21 mouse cellular contexts compared by ENCODE assay signal in the genomic region with DNA sequence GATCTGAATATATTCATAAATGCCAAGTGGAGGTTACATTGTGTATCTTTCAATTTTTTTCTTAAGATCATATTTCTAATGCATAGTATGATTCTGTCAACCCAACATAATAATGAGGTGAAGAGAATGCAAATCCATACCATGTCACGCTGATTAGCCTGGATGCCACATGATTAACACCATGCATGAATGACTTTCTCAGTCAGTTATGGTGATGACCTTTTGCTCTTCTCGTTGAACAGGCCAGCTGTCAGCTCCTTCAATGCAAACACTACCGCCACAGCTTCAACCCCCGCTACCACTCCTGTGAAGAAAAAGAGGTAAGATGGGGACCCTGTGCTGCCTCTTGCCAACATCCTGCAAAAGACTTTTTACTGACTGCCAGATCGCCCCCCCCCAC. TPM values are rescaled to one million over a fixed set of nuclear protein-coding genes. Genes with fewer than 3 reads are reported as not detected.
DNase-seq lines count a peak whose midpoint lies in the region; ATAC-seq lines count a peak whose summit lies in the region.
"Had no signal": no experiment of that assay in that cellular context is flagged by ENCODE, and none has a peak within 500 bp of the region (broad histone marks: within the 10 kb centered on the region; RNA-seq: fewer than 3 reads in every experiment).

No protein-coding gene starts in this region.

- H3K36me3 ChIP-seq in forebrain, embryonic 12.5 days (replicated peaks) = no peaks in the 10 kb centered on the region
- H3K36me3 ChIP-seq in forebrain, embryonic 13.5 days (ENCODE audit: poor library complexity, severe bottlenecking) = no peaks in the 10 kb centered on the region
- no peaks in the 10 kb centered on the region for H3K36me3 ChIP-seq in midbrain, embryonic 10.5 days
- no peaks in the 10 kb centered on the region for H3K36me3 ChIP-seq in midbrain, embryonic 14.5 days (ENCODE audit: control insufficient read depth, insufficient read depth, low read length)
- H3K36me3 ChIP-seq: embryonic facial prominence, embryonic 10.5 days; hindbrain, embryonic 15.5 days had no signal

- H3K4me1 ChIP-seq in forebrain, embryonic 12.5 days = peaks cover 6% of the 10 kb centered on the region
- H3K4me1 ChIP-seq in forebrain, embryonic 13.5 days = peaks cover 9% of the 10 kb centered on the region
- peaks cover 14% of the 10 kb centered on the region for H3K4me1 ChIP-seq in midbrain, embryonic 10.5 days
- H3K4me1 ChIP-seq in midbrain, embryonic 14.5 days (ENCODE audit: control insufficient read depth, insufficient read depth, low read length) = no peaks in the 10 kb centered on the region
- H3K4me1 ChIP-seq: embryonic facial prominence, embryonic 10.5 days had no signal

- no peak overlapping the region for H3K4me3 ChIP-seq in forebrain, embryonic 12.5 days (replicated peaks)
- no peak overlapping the region for H3K4me3 ChIP-seq in forebrain, embryonic 13.5 days
- no peak overlapping the region for H3K4me3 ChIP-seq in midbrain, embryonic 10.5 days
- H3K4me3 ChIP-seq in midbrain, embryonic 14.5 days (replicated peaks; ENCODE audit: low read depth, low read length) = no peak overlapping the region
- H3K4me3 ChIP-seq: embryonic facial prominence, embryonic 10.5 days; hindbrain, embryonic 15.5 days had no signal

- H3K9me3 ChIP-seq in forebrain, embryonic 12.5 days = no peaks in the 10 kb centered on the region
- H3K9me3 ChIP-seq in forebrain, embryonic 13.5 days (replicated peaks) = no peaks in the 10 kb centered on the region
- H3K9me3 ChIP-seq in midbrain, embryonic 10.5 days (replicated peaks) = no peaks in the 10 kb centered on the region
- H3K9me3 ChIP-seq in midbrain, embryonic 14.5 days (ENCODE audit: control insufficient read depth, low read length) = no peaks in the 10 kb centered on the region
- H3K9me3 ChIP-seq: embryonic facial prominence, embryonic 10.5 days; hindbrain, embryonic 15.5 days had no signal

- H3K4me2 ChIP-seq in forebrain, embryonic 12.5 days = no peak overlapping the region
- H3K4me2 ChIP-seq in forebrain, embryonic 13.5 days = no peak overlapping the region
- H3K4me2 ChIP-seq in midbrain, embryonic 14.5 days (ENCODE audit: low read length) = no peak overlapping the region
- H3K4me2 ChIP-seq: hindbrain, embryonic 15.5 days had no signal

- DNase-seq in midbrain, embryonic 10.5 days (ENCODE audit: low spot score) = no peak
- DNase-seq in midbrain, embryonic 14.5 days = no peak
- peak; percentile 44 for DNase-seq in embryo, embryonic 10.5 days (ENCODE audit: low spot score)
- peak; percentile 19 for DNase-seq in mesoderm, embryonic 11.5 days (ENCODE audit: low read depth, low spot score)
- DNase-seq: adrenal gland, postnatal 14 days; cerebellum, adult 18-20 months; cerebellum, postnatal 10 days; forebrain, postnatal 0 days; gastrocnemius, postnatal 25 days; heart, postnatal 10 days; heart, postnatal 4 days had no signal

- H3K9ac ChIP-seq in forebrain, embryonic 12.5 days = no peak overlapping the region
- H3K9ac ChIP-seq in forebrain, embryonic 13.5 days = no peak overlapping the region
- no peak overlapping the region for H3K9ac ChIP-seq in midbrain, embryonic 14.5 days (replicated peaks; ENCODE audit: low read length)
- H3K9ac ChIP-seq: forebrain, postnatal 0 days; hindbrain, embryonic 15.5 days had no signal

- H3K27ac ChIP-seq in forebrain, embryonic 12.5 days = no peak overlapping the region
- H3K27ac ChIP-seq in forebrain, embryonic 13.5 days = no peak overlapping the region
- H3K27ac ChIP-seq in midbrain, embryonic 10.5 days (replicated peaks) = 0 out of 2 replicates have a peak overlapping the region, but pooled peaks have one; percentile 33
- H3K27ac ChIP-seq in midbrain, embryonic 14.5 days (replicated peaks; ENCODE audit: low read depth, low read length) = no peak overlapping the region
- H3K27ac ChIP-seq: embryonic facial prominence, embryonic 10.5 days; hindbrain, embryonic 15.5 days had no signal

- 0 out of 2 replicates have a peak, but pooled peaks have one; percentile 37 for ATAC-seq in forebrain, embryonic 12.5 days (ENCODE audit: low FRiP score)
- no peak for ATAC-seq in forebrain, embryonic 13.5 days
- ATAC-seq in midbrain, embryonic 14.5 days (ENCODE audit: low FRiP score, low TSS enrichment) = no peak
- no peak for ATAC-seq in cerebellum, adult (ENCODE audit: insufficient number of reproducible peaks, low FRiP score, low TSS enrichment)
- ATAC-seq: activated CD4-positive, CD25-positive, alpha-beta regulatory T cell, adult 4 months; forebrain, postnatal 0 days; inflammation-experienced regulatory T-cells, adult 6 months; intestine, postnatal 0 days; Patski had no signal

- WGBS in forebrain, embryonic 12.5 days = 47% methylated on average over 5 of the region's 5 CpGs
- 63% methylated on average over 5 of the region's 5 CpGs for WGBS in forebrain, embryonic 13.5 days
- 65% methylated on average over 5 of the region's 5 CpGs for WGBS in midbrain, embryonic 10.5 days
- WGBS in midbrain, embryonic 14.5 days = 35% methylated on average over 5 of the region's 5 CpGs

- H3K27me3 ChIP-seq in forebrain, embryonic 12.5 days = no peaks in the 10 kb centered on the region
- H3K27me3 ChIP-seq in forebrain, embryonic 13.5 days = no peaks in the 10 kb centered on the region
- no peaks in the 10 kb centered on the region for H3K27me3 ChIP-seq in midbrain, embryonic 10.5 days (ENCODE audit: low read depth, poor library complexity, severe bottlenecking)
- no peaks in the 10 kb centered on the region for H3K27me3 ChIP-seq in midbrain, embryonic 14.5 days (ENCODE audit: control insufficient read depth, insufficient read depth, low read length)
- H3K27me3 ChIP-seq: CH12.LX; hindbrain, embryonic 15.5 days; Patski had no signal

RNA-seq across cellular contexts. Expression of a gene that starts 28.5 kb away (rescaled TPM):
- 0.28 and 0.47 TPM in 2 replicates for polyA plus RNA-seq in forebrain, embryonic 12.5 days (2016; fragmentation: Nextera tagmentation; extraction: Ambion mirVana)
- 0.10 TPM in 1 of 2 replicates, not detected in the other for polyA plus RNA-seq in forebrain, embryonic 13.5 days (2015; fragmentation: Nextera tagmentation; extraction: Ambion mirVana)
- polyA plus RNA-seq in midbrain, embryonic 10.5 days (2016; fragmentation: Nextera tagmentation; extraction: Ambion mirVana) = 0.22 and 0.38 TPM in 2 replicates
- 0.08 and 0.20 TPM in 2 replicates for polyA plus RNA-seq in midbrain, embryonic 14.5 days (2014; fragmentation: Nextera tagmentation; extraction: Ambion mirVana)
- polyA plus RNA-seq: activated CD4-positive, CD25-positive, alpha-beta regulatory T cell, adult 4 months had no signal

Comparison
In these comparisons a context has a peak if more than half of its experiments do, and no peak if none do; other contexts are left out.
1. DNase-seq: peak in embryo, embryonic 10.5 days (single experiment) and mesoderm, embryonic 11.5 days (single experiment); none in midbrain, embryonic 10.5 days (single experiment) and midbrain, embryonic 14.5 days (single experiment).